Mouse (Mus musculus) embryo, embryonic 11 days (tissue): Measurements from ENCODE around the gene Gm3776.
"Not testable (repeated sequence)": the region's sequence is repeated elsewhere in the genome, so short reads cannot be mapped to it uniquely, and the experiment has no call there.

Source experiments
- DNase-seq: peaks from one replicate; pipeline ENCODE4 v3.0.0-alpha.2; 2015

The Gm3776 gene

DNA sequence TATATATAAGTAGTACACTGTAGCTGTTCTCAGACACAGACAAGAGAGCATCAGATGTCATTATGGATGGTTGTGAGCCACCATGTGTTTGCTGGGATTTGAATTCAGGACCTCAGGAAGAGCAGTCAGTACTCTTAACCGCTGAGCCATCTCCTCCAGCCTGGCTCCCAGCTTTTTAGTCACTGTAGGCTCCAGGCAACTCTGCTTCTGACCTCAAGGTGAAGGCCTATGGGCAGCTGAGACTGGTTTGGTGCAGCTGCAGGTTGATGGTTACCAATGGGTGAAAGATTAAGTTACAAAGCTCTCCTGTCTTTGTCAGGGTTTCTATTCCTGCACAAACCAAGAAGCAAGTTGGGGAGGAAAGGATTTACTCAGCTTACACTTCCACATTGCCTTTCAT, 36.8 kb downstream of the Gm3776 start:
- not testable (repeated sequence) for DNase-seq

DNA sequence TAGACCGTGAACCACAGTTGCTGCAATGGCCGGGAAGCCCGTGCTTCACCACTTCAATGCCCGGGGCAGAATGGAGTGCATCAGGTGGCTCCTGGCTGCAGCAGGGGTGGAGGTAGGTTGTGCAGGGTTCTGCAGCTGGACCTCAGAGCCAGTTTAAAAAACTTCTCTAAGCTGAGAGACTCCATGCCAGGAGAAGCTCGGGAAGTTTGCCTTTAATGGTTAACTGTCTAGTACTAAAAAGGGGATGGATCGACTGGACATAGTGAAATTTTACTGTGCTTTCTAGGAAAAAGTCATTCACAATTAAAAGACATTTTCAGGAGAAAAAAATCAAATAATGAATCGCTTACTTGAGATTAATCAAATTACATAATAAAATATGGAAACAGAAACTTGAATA, 37.9 kb downstream of the Gm3776 start:
- not testable (repeated sequence) for DNase-seq

DNA sequence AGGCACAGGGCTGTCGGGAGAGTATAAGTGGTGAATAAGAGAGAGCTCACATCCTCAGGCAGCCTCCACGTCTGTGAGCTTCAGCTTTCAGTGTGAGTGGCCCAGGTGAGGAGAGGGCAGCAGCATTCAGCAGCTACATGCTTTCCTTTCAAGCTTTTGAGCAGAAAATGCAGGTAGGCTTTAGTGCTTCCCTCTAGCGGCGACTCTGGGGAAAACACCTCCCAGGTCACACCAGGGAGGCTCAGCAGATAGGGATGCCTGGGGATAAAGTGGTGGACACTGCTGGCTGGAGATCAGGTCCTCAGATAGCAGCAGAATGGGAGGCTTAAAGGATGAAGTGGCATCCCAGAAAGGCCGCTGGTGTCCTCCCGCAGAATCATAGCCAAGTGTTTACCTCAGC, 39.2 kb downstream of the Gm3776 start:
- peak; percentile 59 for DNase-seq

- no peak for DNase-seq
Observed at GRCm38 (mm10) chr9:78298232-78298631, 41.3 kb downstream of the Gm3776 start.

DNA sequence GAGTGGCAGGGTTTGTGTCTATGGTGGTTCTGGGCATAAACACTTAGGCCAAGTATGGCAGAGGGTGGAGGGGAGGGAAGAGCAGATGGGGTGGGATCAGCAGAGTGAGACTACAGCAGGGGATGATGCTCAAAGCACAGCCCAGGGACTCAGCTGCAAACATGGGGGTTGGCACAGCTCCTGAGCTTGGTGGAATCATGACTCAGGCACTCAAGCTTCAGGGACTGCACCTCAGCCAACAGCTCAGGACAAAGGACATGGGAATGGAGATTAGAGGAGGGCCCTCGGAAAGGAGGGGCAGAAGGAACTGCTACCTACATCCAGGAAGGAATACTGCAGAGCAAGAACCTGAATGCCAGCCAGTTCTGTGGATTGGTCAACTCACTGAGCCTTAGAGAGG, 42.2 kb downstream of the Gm3776 start:
- not testable (repeated sequence) for DNase-seq

GRCm38 (mm10) chr9:78308122-78308521, 51.2 kb downstream of the Gm3776 start:
- not testable (repeated sequence) for DNase-seq

GRCm38 (mm10) chr9:78314696-78315095, 57.8 kb downstream of the Gm3776 start, which contains the start of gene Omt2a:
Gene Omt2a, minus strand, starts transcription at chr9:78314796.
- no peak for DNase-seq
